Mouse (Mus musculus) naive thymus-derived CD4-positive, alpha-beta T cell, adult 5 months (primary cell): Measurements from ENCODE around the gene Umad1. TPM values are rescaled to one million over a fixed set of nuclear protein-coding genes. Genes with fewer than 3 reads are reported as not detected.

Source experiments
- polyA plus RNA-seq: library from polyadenylated mRNA; unstranded; fragments of 100-300 nt; shearing (Covaris generic); gene quantifications from one replicate; pipeline ENCODE4 v1.2.1, GENCODE M21; 2017

The Umad1 gene
- polyA plus RNA-seq = 6.4 TPM

GRCm38 (mm10) chr6:8259004-8259666, at the start of gene Umad1, which contains the start of the genes Rpa3 and Gm45062:
TSS of gene Umad1 (plus strand) at chr6:8259288.
TSS of gene Rpa3 (minus strand) at chr6:8259173.
TSS of gene Gm45062 (plus strand) at chr6:8259450.

Other genes starting within 250 kb of the Umad1 start
- gene Col28a1, start 66.7 kb upstream of the Umad1 start, polyA plus RNA-seq = not detected
- gene Mios, start 50.1 kb upstream of the Umad1 start, polyA plus RNA-seq = 31.7 TPM
- 33.2 TPM for gene Rpa3, start 115 bp upstream of the Umad1 start, polyA plus RNA-seq
- gene Gm45062, start 162 bp downstream of the Umad1 start, polyA plus RNA-seq = 0.30 TPM